Mouse (Mus musculus) limb, embryonic 13.5 days (tissue): ENCODE measurements around the gene Anxa7. TPM values are rescaled to one million over a fixed set of nuclear protein-coding genes. Genes with fewer than 3 reads are reported as not detected.

Experiments
- ATAC-seq: fragments of 200-750 bp; cut with Nextera tagmentation; 2 replicates; pipeline ENCODE4 v1.8.0; 2017; ENCODE audit warnings: low read depth, moderate number of reproducible peaks, moderate TSS enrichment; ENCODE audit not compliant: low FRiP score
- H3K27ac ChIP-seq: fragments of 300-500 bp; sonication (generic); 2 replicates; pipeline ENCODE4 v1.5.1; 2015; ENCODE audit warnings: inconsistent platforms, mild to moderate bottlenecking, moderate library complexity
- H3K27me3 ChIP-seq: fragments of 300-500 bp; sonication (generic); 2 replicates; pipeline ENCODE4 v1.6.1; 2015; ENCODE audit warnings: mild to moderate bottlenecking, inconsistent platforms
- H3K36me3 ChIP-seq: fragments of 300-500 bp; sonication (generic); 2 replicates; pipeline ENCODE4 v1.6.1; 2015; ENCODE audit warnings: inconsistent platforms, mild to moderate bottlenecking, moderate library complexity
- H3K4me1 ChIP-seq: fragments of 300-500 bp; sonication (generic); 2 replicates; pipeline ENCODE4 v1.6.1; 2015; ENCODE audit warnings: inconsistent platforms
- H3K4me2 ChIP-seq: fragments of 300-500 bp; sonication (generic); replicated peaks from 2 replicates; pipeline ENCODE4 v1.6.1; 2015; ENCODE audit warnings: inconsistent platforms, mild to moderate bottlenecking, moderate library complexity
- H3K4me3 ChIP-seq: fragments of 300-500 bp; sonication (generic); 2 replicates; pipeline ENCODE4 v1.5.1; 2015; ENCODE audit warnings: moderate library complexity, mild to moderate bottlenecking, inconsistent platforms
- H3K9ac ChIP-seq: fragments of 300-500 bp; sonication (generic); 2 replicates; pipeline ENCODE4 v1.6.1; 2015; ENCODE audit warnings: mild to moderate bottlenecking, inconsistent platforms
- H3K9me3 ChIP-seq: fragments of 300-500 bp; sonication (generic); 2 replicates; pipeline ENCODE4 v1.6.1; 2016; ENCODE audit warnings: inconsistent platforms
- WGBS: fragments of 180-500 bp; shearing (Covaris S2); methylation state at CpG from one replicate; pipeline ENCODE4 v1.1.7; 2015; 5-methylcytosine and 5-hydroxymethylcytosine counted together
- polyA plus RNA-seq: library from polyadenylated mRNA; unstranded; fragments of >200 nt; fragmentation: Nextera tagmentation; extraction: Ambion mirVana; gene quantifications from 2 replicates; pipeline ENCODE4 v1.2.1, GENCODE M21; 2015

Anxa7 gene
- polyA plus RNA-seq, 1 experiment from 2014 or later = 37.4 TPM

GRCm38 (mm10) chr14:20478385-20478784 is 1.5 kb downstream of the Anxa7 start:
- Histone ChIP-seq H3K36me3 (no peaks in the 10 kb centered on the region), H3K27me3 (no peaks in the 10 kb centered on the region), H3K4me2 (peak overlapping the region; percentile 80), H3K4me3 (peak overlapping the region; percentile 71), H3K27ac (no peak overlapping the region), H3K9ac (no peak overlapping the region), H3K9me3 (no peaks in the 10 kb centered on the region), H3K4me1 (peaks cover 23% of the 10 kb centered on the region)
- no peak for ATAC-seq
- 21% methylated on average over 3 of the region's 3 CpGs for WGBS

- Histone ChIP-seq H3K9ac (0 out of 2 replicates have a peak overlapping the region, but pooled peaks have one; percentile 35), H3K9me3 (no peaks in the 10 kb centered on the region), H3K4me3 (no peak overlapping the region), H3K27ac (no peak overlapping the region), H3K36me3 (no peaks in the 10 kb centered on the region), H3K4me2 (0 out of 2 replicates have a peak overlapping the region, but pooled peaks have one; percentile 14), H3K27me3 (no peaks in the 10 kb centered on the region), H3K4me1 (peaks cover 23% of the 10 kb centered on the region)
- WGBS = 27% methylated on average over 4 of the region's 4 CpGs
- ATAC-seq = no peak
These were observed 2.5 kb downstream of the Anxa7 start for GRCm38 (mm10) chr14:20477261-20478025.

DNA sequence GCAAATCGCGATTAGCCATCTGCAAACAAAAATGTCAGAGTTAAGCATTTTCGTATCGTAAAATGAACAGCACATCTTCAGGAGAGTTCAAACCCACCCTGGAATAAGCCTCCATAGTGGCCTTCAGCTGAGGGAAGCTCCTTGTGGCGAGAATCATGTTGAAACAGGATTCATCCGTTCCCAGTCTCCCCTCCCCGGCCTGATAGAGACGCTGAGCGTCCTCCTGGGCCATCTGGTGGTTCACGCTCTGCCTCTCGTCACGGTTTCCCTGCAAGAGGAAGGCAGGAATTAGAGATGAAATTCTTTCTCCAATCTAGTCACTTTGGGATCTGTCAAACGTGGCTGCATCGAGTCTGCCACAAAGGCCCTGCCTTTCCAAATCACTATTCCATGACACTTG is 19.7 kb downstream of the Anxa7 start:
- Histone ChIP-seq H3K27me3 (no peaks in the 10 kb centered on the region), H3K4me1 (no peaks in the 10 kb centered on the region), H3K9me3 (no peaks in the 10 kb centered on the region), H3K4me3 (no peak overlapping the region), H3K4me2 (no peak overlapping the region), H3K9ac (no peak overlapping the region), H3K36me3 (peaks cover 87% of the 10 kb centered on the region), H3K27ac (no peak overlapping the region)
- ATAC-seq = no peak
- WGBS = 76% methylated on average over 14 of the region's 14 CpGs

- no peaks in the 10 kb centered on the region for H3K9me3 ChIP-seq
- no peak overlapping the region for H3K27ac ChIP-seq
- 93% methylated on average over 9 of the region's 9 CpGs for WGBS
- H3K36me3 ChIP-seq = peaks cover 72% of the 10 kb centered on the region
- no peak overlapping the region for H3K9ac ChIP-seq
- no peaks in the 10 kb centered on the region for H3K27me3 ChIP-seq
- H3K4me1 ChIP-seq = no peaks in the 10 kb centered on the region
- no peak overlapping the region for H3K4me2 ChIP-seq
- no peak for ATAC-seq
- H3K4me3 ChIP-seq = no peak overlapping the region
These were observed 21.6 kb downstream of the Anxa7 start for GRCm38 (mm10) chr14:20458378-20458777.

DNA sequence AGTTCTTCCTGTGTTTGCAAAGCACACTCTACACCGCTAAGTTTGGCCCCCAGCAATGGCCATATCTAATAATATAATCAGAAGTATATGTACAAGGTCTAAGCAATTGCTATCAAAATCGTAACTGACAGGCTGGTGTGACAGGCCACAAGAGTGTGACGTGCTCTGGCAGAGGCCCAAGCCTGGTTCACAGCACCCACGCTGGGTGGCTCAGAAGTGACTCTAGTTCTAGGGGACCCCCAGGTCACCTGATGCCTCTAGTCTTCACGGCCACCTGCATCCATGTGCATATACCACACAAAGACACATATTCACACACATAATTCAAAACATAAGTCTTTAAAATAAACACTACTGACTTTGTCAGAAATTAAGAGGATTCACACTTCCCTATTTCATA is 27.0 kb downstream of the Anxa7 start:
- 88% methylated on average over 5 of the region's 5 CpGs for WGBS
- peaks cover 23% of the 10 kb centered on the region for H3K36me3 ChIP-seq
- no peak overlapping the region for H3K4me3 ChIP-seq
- H3K27me3 ChIP-seq = no peaks in the 10 kb centered on the region
- no peaks in the 10 kb centered on the region for H3K9me3 ChIP-seq
- H3K27ac ChIP-seq = no peak overlapping the region
- no peak overlapping the region for H3K9ac ChIP-seq
- 0 out of 2 replicates have a peak, but pooled peaks cover 4% of the 10 kb centered on the region for H3K4me1 ChIP-seq
- no peak overlapping the region for H3K4me2 ChIP-seq
- ATAC-seq = no peak

GRCm38 (mm10) chr14:20451765-20452331 is 28.1 kb downstream of the Anxa7 start, which contains the start of gene Cfap70:
TSS of gene Cfap70 (minus strand) at chr14:20452226.
- Histone ChIP-seq H3K9me3 (no peaks in the 10 kb centered on the region), H3K36me3 (peaks cover 15% of the 10 kb centered on the region), H3K4me3 (peak within 1 kb of the TSS; percentile 42), H3K4me1 (0 out of 2 replicates have a peak, but pooled peaks cover 4% of the 10 kb centered on the region), H3K4me2 (peak within 1 kb of the TSS; percentile 74), H3K27me3 (no peaks in the 10 kb centered on the region), H3K9ac (peak within 1 kb of the TSS; percentile 62), H3K27ac (no peak within 1 kb of the TSS)
- 3% methylated on average over 15 of the region's 15 CpGs for WGBS
- peak; percentile 67; the same call in 1 of the 2 replicates for ATAC-seq

- no peak overlapping the region for H3K27ac ChIP-seq
- H3K4me3 ChIP-seq = peak overlapping the region; percentile 42
- WGBS = 17% methylated on average over 2 of the region's 2 CpGs
- H3K9me3 ChIP-seq = no peaks in the 10 kb centered on the region
- H3K27me3 ChIP-seq = no peaks in the 10 kb centered on the region
- peak overlapping the region; percentile 62 for H3K9ac ChIP-seq
- H3K4me2 ChIP-seq = peak overlapping the region; percentile 74
- no peak for ATAC-seq
- 0 out of 2 replicates have a peak, but pooled peaks cover 4% of the 10 kb centered on the region for H3K4me1 ChIP-seq
- H3K36me3 ChIP-seq = peaks cover 10% of the 10 kb centered on the region
These were observed 28.6 kb downstream of the Anxa7 start for GRCm38 (mm10) chr14:20451302-20451701.

DNA sequence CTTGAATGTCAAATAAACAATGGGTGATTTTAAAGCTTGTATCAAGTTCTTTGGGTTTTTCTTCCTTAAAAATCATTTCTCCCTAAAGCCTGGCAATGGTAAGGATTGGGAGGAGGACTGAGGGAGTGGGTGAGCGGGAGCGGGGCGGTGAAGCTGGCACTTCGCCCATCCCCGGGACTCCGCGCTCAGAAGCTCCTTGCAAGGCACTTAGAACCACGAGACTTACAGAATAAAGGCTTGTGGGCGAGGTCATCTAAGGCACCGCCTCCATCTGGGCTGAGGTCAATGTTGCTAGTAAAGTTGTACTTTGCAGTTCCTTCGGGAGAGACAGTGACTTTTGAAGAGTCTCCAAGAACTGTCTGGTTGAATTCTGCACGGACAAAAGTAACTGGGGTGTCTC is 32.7 kb downstream of the Anxa7 start:
- no peaks in the 10 kb centered on the region for H3K36me3 ChIP-seq
- H3K4me2 ChIP-seq = no peak overlapping the region
- H3K9me3 ChIP-seq = no peaks in the 10 kb centered on the region
- H3K9ac ChIP-seq = no peak overlapping the region
- H3K27me3 ChIP-seq = no peaks in the 10 kb centered on the region
- WGBS = 72% methylated on average over 12 of the region's 12 CpGs
- 0 out of 2 replicates have a peak, but pooled peaks cover 4% of the 10 kb centered on the region for H3K4me1 ChIP-seq
- no peak overlapping the region for H3K27ac ChIP-seq
- H3K4me3 ChIP-seq = no peak overlapping the region
- ATAC-seq = no peak

GRCm38 (mm10) chr14:20442252-20442651 is 37.7 kb downstream of the Anxa7 start:
- 63% methylated on average over 17 of the region's 17 CpGs for WGBS
- no peaks in the 10 kb centered on the region for H3K36me3 ChIP-seq
- H3K4me3 ChIP-seq = no peak overlapping the region
- no peaks in the 10 kb centered on the region for H3K9me3 ChIP-seq
- no peaks in the 10 kb centered on the region for H3K4me1 ChIP-seq
- H3K9ac ChIP-seq = no peak overlapping the region
- H3K27ac ChIP-seq = no peak overlapping the region
- no peak for ATAC-seq
- no peak overlapping the region for H3K4me2 ChIP-seq
- H3K27me3 ChIP-seq = no peaks in the 10 kb centered on the region

- H3K4me3 ChIP-seq = no peak overlapping the region
- H3K9ac ChIP-seq = no peak overlapping the region
- H3K4me1 ChIP-seq = no peaks in the 10 kb centered on the region
- no peak for ATAC-seq
- no peaks in the 10 kb centered on the region for H3K36me3 ChIP-seq
- H3K9me3 ChIP-seq = no peaks in the 10 kb centered on the region
- H3K27me3 ChIP-seq = no peaks in the 10 kb centered on the region
- no peak overlapping the region for H3K27ac ChIP-seq
- no peak overlapping the region for H3K4me2 ChIP-seq
- 74% methylated on average over 6 of the region's 6 CpGs for WGBS
These were observed 43.0 kb downstream of the Anxa7 start for GRCm38 (mm10) chr14:20436976-20437375.

GRCm38 (mm10) chr14:20432420-20432819 is 47.5 kb downstream of the Anxa7 start:
- no peak for ATAC-seq
- no peaks in the 10 kb centered on the region for H3K36me3 ChIP-seq
- no peaks in the 10 kb centered on the region for H3K4me1 ChIP-seq
- no peak overlapping the region for H3K4me2 ChIP-seq
- H3K27ac ChIP-seq = no peak overlapping the region
- H3K27me3 ChIP-seq = no peaks in the 10 kb centered on the region
- no peak overlapping the region for H3K4me3 ChIP-seq
- no peak overlapping the region for H3K9ac ChIP-seq
- H3K9me3 ChIP-seq = no peaks in the 10 kb centered on the region
- 80% methylated on average over 4 of the region's 4 CpGs for WGBS

DNA sequence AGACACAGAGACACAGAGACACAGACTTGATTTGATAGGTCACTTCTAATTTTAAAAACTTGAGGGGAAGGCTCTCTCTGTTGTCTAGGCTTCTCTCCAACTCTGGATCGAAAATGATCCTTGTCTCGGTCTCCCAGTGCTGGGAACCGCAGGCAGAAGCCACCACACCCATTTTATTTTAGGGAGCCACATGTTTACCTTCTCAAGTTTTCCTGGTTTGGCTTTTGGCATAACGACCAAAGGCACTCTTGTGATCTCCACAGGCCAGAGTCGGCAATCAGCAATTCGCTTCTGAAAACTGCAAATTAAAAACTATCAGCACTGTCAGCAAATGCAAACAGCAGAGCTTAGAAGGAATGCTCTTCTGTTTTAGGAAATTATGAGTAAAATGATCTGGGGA is 48.2 kb downstream of the Anxa7 start:
- Histone ChIP-seq H3K4me1 (no peaks in the 10 kb centered on the region), H3K36me3 (no peaks in the 10 kb centered on the region), H3K9me3 (no peaks in the 10 kb centered on the region), H3K9ac (no peak overlapping the region), H3K4me2 (no peak overlapping the region), H3K27ac (no peak overlapping the region), H3K27me3 (no peaks in the 10 kb centered on the region), H3K4me3 (no peak overlapping the region)
- no peak for ATAC-seq
- 69% methylated on average over 6 of the region's 6 CpGs for WGBS
